Mouse (Mus musculus) intestine, embryonic 16.5 days (tissue): Measurements from ENCODE around the gene Gsx1. TPM values are rescaled to one million over a fixed set of nuclear protein-coding genes. Genes with fewer than 3 reads are reported as not detected.

ENCODE experiments used
- ATAC-seq: fragments of 200-750 bp; cut with Nextera tagmentation; 2 replicates; pipeline ENCODE4 v1.8.0; 2017; ENCODE audit warnings: moderate TSS enrichment, moderate library complexity
- H3K27ac ChIP-seq: fragments of 300-500 bp; sonication (generic); 2 replicates; pipeline ENCODE4 v1.5.1; 2014; ENCODE audit warnings: mild to moderate bottlenecking, low read length
- H3K27me3 ChIP-seq: fragments of 300-500 bp; sonication (generic); replicated peaks from 2 replicates; pipeline ENCODE4 v1.6.1; 2014; ENCODE audit warnings: low read length, control low read depth, mixed read lengths; ENCODE audit not compliant: control insufficient read depth, insufficient read depth
- H3K36me3 ChIP-seq: fragments of 300-500 bp; sonication (generic); 2 replicates; pipeline ENCODE4 v1.6.1; 2014; ENCODE audit warnings: low read length, control low read depth; ENCODE audit not compliant: control insufficient read depth, insufficient read depth
- H3K4me1 ChIP-seq: fragments of 300-500 bp; sonication (generic); 2 replicates; pipeline ENCODE4 v1.6.1; 2014; ENCODE audit warnings: low read length, control low read depth, mixed read lengths; ENCODE audit not compliant: control insufficient read depth, insufficient read depth
- H3K4me2 ChIP-seq: fragments of 300-500 bp; sonication (generic); 2 replicates; pipeline ENCODE4 v1.6.1; 2014; ENCODE audit warnings: low read depth, low read length, control low read depth
- H3K4me3 ChIP-seq: fragments of 300-500 bp; sonication (generic); 2 replicates; pipeline ENCODE4 v1.5.1; 2014; ENCODE audit warnings: mild to moderate bottlenecking, low read length
- H3K9ac ChIP-seq: fragments of 300-500 bp; sonication (generic); 2 replicates; pipeline ENCODE4 v1.6.1; 2014; ENCODE audit warnings: low read depth, low read length
- H3K9me3 ChIP-seq: fragments of 300-500 bp; sonication (generic); 2 replicates; pipeline ENCODE4 v1.6.1; 2016; ENCODE audit warnings: low read length, control low read depth; ENCODE audit not compliant: control insufficient read depth
- WGBS: fragments of 180-500 bp; shearing (Covaris S2); extraction: QIAGEN DNeasy Blood & Tissue Kit; methylation state at CpG from one replicate; pipeline ENCODE4 v1.1.7; 2014; 5-methylcytosine and 5-hydroxymethylcytosine counted together
- polyA plus RNA-seq: library from polyadenylated mRNA; unstranded; fragments of >200 nt; fragmentation: Nextera tagmentation; extraction: Ambion mirVana; gene quantifications from 2 replicates; pipeline ENCODE4 v1.2.1, GENCODE M21; 2015

Gsx1 gene
- not detected in 2 replicates for polyA plus RNA-seq

DNA sequence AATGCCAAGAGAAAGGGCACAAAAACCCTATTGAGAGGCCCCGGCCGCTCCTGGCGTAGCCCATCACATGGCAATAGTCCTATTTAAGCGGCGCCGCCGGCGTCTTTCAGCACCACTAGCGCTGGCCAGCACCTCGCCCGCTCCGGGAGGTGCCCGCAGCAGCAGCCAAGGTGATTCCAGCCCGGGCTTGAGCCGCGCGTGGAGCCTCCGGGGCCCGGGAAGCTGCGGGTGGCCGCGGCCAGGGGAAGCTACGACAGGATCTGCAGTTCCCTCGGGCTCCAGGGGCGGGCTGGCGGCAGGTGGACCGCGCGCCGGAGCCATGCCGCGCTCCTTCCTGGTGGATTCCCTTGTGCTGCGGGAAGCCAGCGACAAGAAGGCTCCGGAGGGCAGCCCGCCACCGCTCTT lies at the start of gene Gsx1:
TSS of gene Gsx1 (plus strand) at position 126 of the 405 bp plus-strand sequence.
- peak within 1 kb of the TSS; percentile 36 for H3K4me3 ChIP-seq

DNA sequence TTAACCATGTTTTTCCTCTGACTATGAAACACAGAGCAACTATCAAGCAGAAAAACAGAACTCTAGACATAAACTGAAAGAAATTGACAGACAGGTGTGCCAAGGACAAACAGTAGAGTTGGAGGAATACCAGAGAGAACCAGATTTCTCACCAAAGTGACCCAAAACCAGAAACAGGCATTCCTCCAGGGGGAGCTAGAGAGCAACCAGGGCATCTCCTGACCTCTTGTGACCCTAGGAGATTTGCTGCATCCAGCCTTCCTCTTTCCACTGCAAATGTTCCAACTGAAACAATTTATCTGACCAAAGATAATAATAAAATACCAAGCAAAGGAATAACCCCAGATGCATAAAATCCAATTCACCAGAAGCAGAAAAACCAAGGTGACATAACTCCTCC lies 41.2 kb upstream of the Gsx1 start:
- ATAC-seq = no peak
- H3K4me3 ChIP-seq = no peak overlapping the region
- no peak overlapping the region for H3K4me2 ChIP-seq
- H3K36me3 ChIP-seq = no peaks in the 10 kb centered on the region
- H3K4me1 ChIP-seq = no peaks in the 10 kb centered on the region
- H3K27ac ChIP-seq = no peak overlapping the region
- no peaks in the 10 kb centered on the region for H3K27me3 ChIP-seq
- no peak overlapping the region for H3K9ac ChIP-seq
- 0 out of 2 replicates have a peak, but pooled peaks cover 2% of the 10 kb centered on the region for H3K9me3 ChIP-seq

More for the DNA sequence above, at the start of gene Gsx1:
- Histone ChIP-seq H3K36me3 (no peaks in the 10 kb centered on the region), H3K4me1 (peaks cover 21% of the 10 kb centered on the region), H3K9ac (no peak within 1 kb of the TSS), H3K27me3 (peaks cover 85% of the 10 kb centered on the region), H3K27ac (no peak within 1 kb of the TSS), H3K9me3 (0 out of 2 replicates have a peak, but pooled peaks cover 2% of the 10 kb centered on the region), H3K4me2 (peak within 1 kb of the TSS; percentile 55)
- ATAC-seq = peak; percentile 80
- under 1% methylated on average over 37 of the region's 37 CpGs for WGBS

DNA sequence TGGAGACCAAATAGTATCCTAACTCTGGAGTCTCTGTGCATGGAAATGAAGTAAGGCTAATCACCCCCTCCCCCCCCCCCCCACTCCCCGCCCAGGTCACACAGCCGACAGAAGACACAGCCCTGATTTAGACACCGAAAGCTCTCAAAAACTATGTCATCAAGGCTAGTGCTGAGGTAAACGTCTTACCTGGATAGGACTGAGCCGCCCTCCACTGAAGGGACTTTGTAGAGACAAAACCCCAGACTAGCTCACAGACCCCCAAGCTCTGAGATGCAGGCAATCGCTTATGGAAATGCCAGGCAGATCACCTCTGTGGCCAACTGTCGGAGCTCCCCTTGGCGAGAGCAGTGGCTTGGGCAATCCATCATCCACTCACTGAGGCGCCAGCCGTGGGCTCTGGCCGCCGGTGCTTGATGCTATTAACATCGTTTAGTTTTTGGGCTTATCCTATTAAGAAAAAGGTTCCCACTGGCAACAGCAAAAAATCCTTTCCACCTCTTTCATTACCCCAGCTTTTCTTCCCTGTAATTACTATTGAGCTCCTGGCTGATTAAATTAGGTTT lies 33.6 kb upstream of the Gsx1 start:
- H3K27ac ChIP-seq = no peak overlapping the region
- 21% methylated on average over 13 of the region's 13 CpGs for WGBS
- no peaks in the 10 kb centered on the region for H3K36me3 ChIP-seq
- H3K9me3 ChIP-seq = no peaks in the 10 kb centered on the region
- H3K4me1 ChIP-seq = no peaks in the 10 kb centered on the region
- H3K4me3 ChIP-seq = no peak overlapping the region
- no peaks in the 10 kb centered on the region for H3K27me3 ChIP-seq
- no peak overlapping the region for H3K9ac ChIP-seq
- no peak for ATAC-seq
- H3K4me2 ChIP-seq = no peak overlapping the region

DNA sequence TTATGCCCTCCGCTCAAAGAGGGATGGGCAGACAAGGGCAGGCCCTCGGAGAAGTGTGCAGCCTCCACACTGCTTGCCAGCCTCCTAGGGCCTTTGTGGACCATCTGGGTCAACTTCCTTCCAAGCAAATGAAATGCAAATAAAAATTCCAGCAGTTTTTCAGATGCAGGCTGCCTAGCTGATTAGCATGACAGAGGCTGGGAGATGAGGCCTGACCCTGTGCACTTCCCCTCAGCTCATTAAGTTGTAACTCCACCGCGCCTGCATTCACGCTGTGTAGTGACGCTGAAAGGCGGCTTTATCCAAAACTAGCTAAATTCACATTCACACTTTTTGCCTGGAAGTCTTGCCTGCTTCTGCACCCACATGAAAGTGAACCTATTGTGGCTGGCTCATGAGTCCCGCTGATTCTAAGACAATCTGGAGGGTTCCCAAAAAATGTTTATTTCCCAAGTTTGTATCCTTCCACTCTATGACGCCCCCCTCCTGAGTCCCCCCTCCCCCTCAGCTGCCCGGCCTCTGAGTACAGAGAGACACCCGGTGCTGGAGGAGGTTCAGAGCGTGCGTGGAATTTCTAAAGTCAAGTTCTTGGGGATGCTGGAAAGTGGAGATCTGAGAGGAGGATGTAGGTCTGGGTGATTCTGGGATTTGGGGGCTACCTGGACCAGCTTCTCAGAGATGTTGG lies 32.9 kb upstream of the Gsx1 start:
- Histone ChIP-seq H3K4me3 (no peak overlapping the region), H3K9me3 (no peaks in the 10 kb centered on the region), H3K9ac (no peak overlapping the region), H3K27me3 (no peaks in the 10 kb centered on the region), H3K36me3 (no peaks in the 10 kb centered on the region), H3K4me1 (no peaks in the 10 kb centered on the region), H3K4me2 (no peak overlapping the region), H3K27ac (no peak overlapping the region)
- WGBS = 23% methylated on average over 13 of the region's 13 CpGs
- no peak for ATAC-seq

DNA sequence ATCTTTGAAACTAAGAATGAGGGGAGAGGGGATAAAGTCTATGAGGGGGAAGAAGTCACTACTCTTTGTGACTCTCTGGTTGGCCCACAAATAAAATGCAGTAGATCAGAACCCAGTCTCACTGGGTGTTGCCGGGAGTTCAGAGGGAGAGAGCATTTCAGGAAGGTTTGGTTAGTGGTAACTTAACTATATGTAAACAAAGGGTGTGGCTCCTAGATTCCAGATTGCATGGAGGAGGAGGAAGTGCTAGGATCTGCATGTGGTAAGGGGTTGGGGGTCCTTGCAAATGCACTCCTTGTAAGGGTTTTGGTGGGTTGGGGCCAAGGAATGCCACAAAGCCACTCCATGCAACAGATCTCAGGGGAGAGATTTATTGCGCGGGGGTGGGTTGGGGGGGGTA lies 32.1 kb upstream of the Gsx1 start:
- Histone ChIP-seq H3K9ac (no peak overlapping the region), H3K9me3 (no peaks in the 10 kb centered on the region), H3K27me3 (no peaks in the 10 kb centered on the region), H3K4me3 (no peak overlapping the region), H3K36me3 (no peaks in the 10 kb centered on the region), H3K4me2 (no peak overlapping the region), H3K4me1 (no peaks in the 10 kb centered on the region), H3K27ac (no peak overlapping the region)
- no peak for ATAC-seq
- WGBS = 17% methylated on average over 3 of the region's 3 CpGs

DNA sequence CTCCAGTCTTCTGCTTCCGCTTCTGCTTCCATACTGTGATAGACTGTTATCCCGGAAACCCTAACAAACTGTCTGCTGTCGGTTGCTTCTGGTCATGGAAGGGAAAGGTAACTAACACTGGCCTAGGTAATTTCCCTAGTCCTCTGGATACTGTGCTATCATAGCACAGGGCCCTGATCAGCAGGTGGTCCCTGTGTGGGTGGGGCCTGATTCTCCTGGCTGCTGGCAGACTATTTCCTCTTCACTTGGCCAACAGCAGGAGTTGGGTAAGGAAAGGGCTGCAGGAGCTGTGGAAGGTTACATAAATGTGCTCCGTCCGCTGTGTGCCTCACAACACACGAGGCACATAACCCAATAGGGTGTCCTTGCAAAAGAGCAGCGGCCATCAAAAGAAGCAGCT lies 31.1 kb upstream of the Gsx1 start:
- no peak for ATAC-seq
- WGBS = 70% methylated on average over 7 of the region's 7 CpGs
- H3K9me3 ChIP-seq = no peaks in the 10 kb centered on the region

DNA sequence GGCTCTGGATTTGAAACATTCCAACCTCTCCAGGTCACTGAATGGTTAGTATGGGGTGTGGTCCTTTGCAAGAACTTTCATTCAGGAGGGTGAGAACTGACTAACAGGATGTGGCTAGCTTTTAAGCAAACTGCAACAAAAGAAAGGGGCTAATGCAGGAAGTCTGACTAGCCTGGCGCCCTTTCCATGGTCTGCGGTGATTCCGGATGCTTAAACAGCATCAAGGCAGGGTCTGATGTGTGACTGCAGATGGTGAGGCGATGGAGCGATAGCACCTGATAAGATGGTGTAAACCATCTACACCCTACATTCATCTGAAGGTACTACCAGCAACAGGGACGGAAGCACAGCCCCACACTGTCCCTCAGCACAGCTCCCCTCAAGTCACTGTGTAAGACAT lies 29.2 kb upstream of the Gsx1 start:
- WGBS = 83% methylated on average over 6 of the region's 6 CpGs
- H3K27me3 ChIP-seq = no peaks in the 10 kb centered on the region
- H3K4me1 ChIP-seq = no peaks in the 10 kb centered on the region
- H3K4me2 ChIP-seq = no peak overlapping the region
- H3K27ac ChIP-seq = no peak overlapping the region
- no peak for ATAC-seq
- H3K9ac ChIP-seq = no peak overlapping the region
- H3K4me3 ChIP-seq = no peak overlapping the region
- no peaks in the 10 kb centered on the region for H3K9me3 ChIP-seq
- H3K36me3 ChIP-seq = no peaks in the 10 kb centered on the region

More for the DNA sequence above, 31.1 kb upstream of the Gsx1 start:
- Histone ChIP-seq H3K4me2 (no peak overlapping the region), H3K9ac (no peak overlapping the region), H3K4me1 (no peaks in the 10 kb centered on the region), H3K4me3 (no peak overlapping the region), H3K27ac (no peak overlapping the region), H3K27me3 (no peaks in the 10 kb centered on the region), H3K36me3 (no peaks in the 10 kb centered on the region)

DNA sequence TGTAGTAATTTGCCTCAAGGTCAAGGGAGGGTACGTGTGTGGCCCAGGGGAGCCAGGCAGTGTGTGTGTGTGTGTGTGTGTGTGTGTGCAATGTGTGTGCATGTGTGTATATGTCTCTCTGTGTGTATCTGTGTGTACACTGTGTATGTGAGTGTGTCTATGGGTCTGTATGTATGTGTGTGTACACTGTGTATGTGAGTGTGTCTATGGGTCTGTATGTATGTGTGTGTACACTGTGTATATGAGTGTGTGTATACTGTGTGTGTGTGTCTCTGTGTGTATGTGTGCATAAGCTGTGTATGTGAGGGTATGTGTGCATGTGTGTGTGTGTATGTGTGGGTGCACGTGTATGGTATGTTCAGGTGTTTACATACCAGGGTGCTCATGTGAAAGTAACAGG lies 28.7 kb upstream of the Gsx1 start:
- no peak overlapping the region for H3K4me2 ChIP-seq
- WGBS = 78% methylated on average over 2 of the region's 2 CpGs
- H3K27me3 ChIP-seq = no peaks in the 10 kb centered on the region
- no peaks in the 10 kb centered on the region for H3K9me3 ChIP-seq
- H3K4me1 ChIP-seq = no peaks in the 10 kb centered on the region
- no peak overlapping the region for H3K27ac ChIP-seq
- ATAC-seq = no peak
- no peak overlapping the region for H3K4me3 ChIP-seq
- no peaks in the 10 kb centered on the region for H3K36me3 ChIP-seq
- no peak overlapping the region for H3K9ac ChIP-seq

DNA sequence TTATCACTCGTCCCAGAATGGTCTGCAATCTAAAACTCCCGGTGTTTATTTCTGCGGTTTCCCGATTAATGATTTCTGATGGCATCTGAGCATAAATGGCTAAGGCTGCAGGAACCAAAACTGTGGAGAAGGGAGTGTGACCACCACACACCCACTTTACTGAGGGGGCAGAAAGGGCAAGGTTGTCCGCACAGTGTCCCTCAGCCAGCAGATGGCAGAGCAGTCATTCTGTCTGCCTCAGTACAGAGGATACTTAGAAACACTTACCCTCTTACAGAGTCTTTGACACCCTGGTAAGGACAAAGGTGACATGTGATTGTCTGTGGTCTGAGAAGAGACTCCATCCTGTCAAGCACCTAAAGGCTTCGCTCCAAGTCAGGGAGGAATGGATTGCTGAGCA lies 23.4 kb upstream of the Gsx1 start:
- no peaks in the 10 kb centered on the region for H3K36me3 ChIP-seq
- no peak overlapping the region for H3K9ac ChIP-seq
- no peak overlapping the region for H3K4me3 ChIP-seq
- H3K4me1 ChIP-seq = no peaks in the 10 kb centered on the region
- H3K4me2 ChIP-seq = no peak overlapping the region
- 82% methylated on average over 6 of the region's 6 CpGs for WGBS
- no peak for ATAC-seq
- no peak overlapping the region for H3K27ac ChIP-seq
- no peaks in the 10 kb centered on the region for H3K27me3 ChIP-seq
- no peaks in the 10 kb centered on the region for H3K9me3 ChIP-seq

DNA sequence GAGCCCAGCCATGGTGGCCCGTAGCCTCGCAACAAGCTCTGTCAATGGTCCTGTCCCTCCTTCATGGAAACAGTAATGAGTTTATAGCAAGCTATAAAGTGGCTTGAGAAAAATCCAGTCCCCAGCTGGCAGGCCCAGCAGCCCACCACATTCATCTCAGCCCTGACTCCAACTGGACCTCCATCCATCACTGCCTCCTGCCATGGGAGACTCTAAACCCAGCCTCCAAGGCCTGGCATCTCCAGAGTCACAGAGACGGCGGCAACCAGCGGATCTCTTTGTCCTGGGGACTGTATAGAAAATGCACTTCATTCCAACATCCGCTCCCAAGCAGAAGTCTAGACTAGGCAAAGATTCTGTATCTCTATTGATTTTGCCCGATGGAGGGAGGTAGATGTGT lies 18.4 kb upstream of the Gsx1 start:
- no peak overlapping the region for H3K4me2 ChIP-seq
- H3K27ac ChIP-seq = no peak overlapping the region
- no peaks in the 10 kb centered on the region for H3K36me3 ChIP-seq
- H3K4me3 ChIP-seq = no peak overlapping the region
- no peaks in the 10 kb centered on the region for H3K4me1 ChIP-seq
- WGBS = 70% methylated on average over 7 of the region's 7 CpGs
- H3K9ac ChIP-seq = no peak overlapping the region
- ATAC-seq = no peak
- no peaks in the 10 kb centered on the region for H3K9me3 ChIP-seq
- H3K27me3 ChIP-seq = no peaks in the 10 kb centered on the region
